Mouse (Mus musculus): ENCODE measurements around the gene Arf3. TPM values are rescaled to one million over a fixed set of nuclear protein-coding genes. Genes with fewer than 3 reads are reported as not detected.
A peak's percentile ranks its signal among the peaks of the same experiment; 100 is the strongest.

The Arf3 gene
- polyA plus RNA-seq, 1 experiment from 2014 or later, result 31.8 TPM

DNA sequence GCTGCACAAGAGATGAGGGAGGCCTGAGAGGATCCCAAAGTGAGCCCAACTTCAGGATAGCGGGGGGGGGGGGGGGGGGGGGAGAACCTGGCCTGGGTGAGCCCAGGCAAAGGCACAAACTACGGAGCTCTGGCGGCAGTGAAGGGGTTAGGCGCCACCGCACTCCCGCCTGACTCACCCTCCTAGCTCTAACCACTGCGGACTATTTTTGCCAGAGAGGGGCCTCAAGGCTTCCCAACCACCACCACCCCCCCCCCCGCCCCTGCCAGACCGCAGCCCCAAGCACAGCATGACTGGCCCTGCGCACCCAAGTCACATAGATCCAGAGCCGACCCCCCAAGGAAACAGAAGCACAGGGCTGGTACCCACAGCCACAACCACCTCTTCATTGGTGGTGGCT is 15.8 kb upstream of the Arf3 start:
- TF ChIP-seq CTCF (IDR thresholded peaks at IDR 0.05; ENCODE audit: low read depth), result no peak
- no peak overlapping the region for H3K4me3 ChIP-seq (ENCODE audit: low read depth, low read length)
- no peaks in the 10 kb centered on the region for H3K9me3 ChIP-seq (ENCODE audit: control insufficient read depth)
- no peak overlapping the region for H3K9ac ChIP-seq (ENCODE audit: low read depth, low read length)
- no peaks in the 10 kb centered on the region for H3K4me1 ChIP-seq (replicated peaks; ENCODE audit: control insufficient read depth, insufficient read depth, low read length)
- peaks cover 72% of the 10 kb centered on the region for H3K27me3 ChIP-seq (replicated peaks; ENCODE audit: control insufficient read depth, insufficient read depth, low read length)
- H3K4me2 ChIP-seq (replicated peaks; ENCODE audit: low read depth), result no peak overlapping the region
- H3K27ac ChIP-seq (ENCODE audit: low read depth, low read length), result no peak overlapping the region
- no peaks in the 10 kb centered on the region for H3K36me3 ChIP-seq (ENCODE audit: control insufficient read depth, insufficient read depth)
- ATAC-seq, result no peak
- WGBS, result 16% methylated on average over 10 of the region's 11 CpGs

DNA sequence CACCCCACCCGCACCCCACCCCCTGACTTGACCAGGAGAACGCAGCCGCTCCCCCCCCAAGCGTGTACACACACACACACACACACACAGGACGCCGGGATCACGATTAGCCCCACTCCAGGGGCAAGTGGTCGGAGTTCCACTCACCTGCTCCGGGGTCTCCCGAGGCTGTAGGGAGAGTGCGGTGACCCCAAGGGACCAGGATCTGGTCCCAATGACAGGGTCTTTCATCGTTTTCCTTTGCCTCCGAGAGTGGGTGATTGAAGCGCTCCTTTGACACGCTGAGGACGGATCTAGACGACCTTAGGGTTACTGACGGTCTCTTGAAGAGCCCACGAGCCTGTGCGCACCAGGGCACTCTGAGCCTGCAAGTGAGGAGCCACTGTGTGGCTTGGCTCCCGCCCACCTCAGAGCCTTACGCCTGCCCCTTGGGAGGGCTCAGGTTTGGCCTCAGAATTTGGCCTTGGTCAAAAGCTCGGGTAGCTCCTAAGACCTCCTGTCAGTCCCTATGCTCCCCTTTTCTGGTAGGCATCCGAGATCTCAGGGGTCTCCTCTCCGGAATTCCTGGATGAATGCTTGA is 15.3 kb upstream of the Arf3 start:
- no peak overlapping the region for H3K9ac ChIP-seq (ENCODE audit: low read depth, low read length)
- H3K36me3 ChIP-seq (ENCODE audit: control insufficient read depth, insufficient read depth), result no peaks in the 10 kb centered on the region
- no peak for ATAC-seq
- H3K4me2 ChIP-seq (replicated peaks; ENCODE audit: low read depth), result peak overlapping the region; percentile 57
- TF ChIP-seq CTCF (IDR thresholded peaks at IDR 0.05; ENCODE audit: low read depth), result no peak
- no peak overlapping the region for H3K27ac ChIP-seq (ENCODE audit: low read depth, low read length)
- peak overlapping the region; percentile 33 for H3K4me3 ChIP-seq (ENCODE audit: low read depth, low read length)
- H3K9me3 ChIP-seq (ENCODE audit: control insufficient read depth), result no peaks in the 10 kb centered on the region
- under 1% methylated on average over 25 of the region's 25 CpGs for WGBS
- H3K27me3 ChIP-seq (replicated peaks; ENCODE audit: control insufficient read depth, insufficient read depth, low read length), result peaks cover 72% of the 10 kb centered on the region
- no peaks in the 10 kb centered on the region for H3K4me1 ChIP-seq (replicated peaks; ENCODE audit: control insufficient read depth, insufficient read depth, low read length)

DNA sequence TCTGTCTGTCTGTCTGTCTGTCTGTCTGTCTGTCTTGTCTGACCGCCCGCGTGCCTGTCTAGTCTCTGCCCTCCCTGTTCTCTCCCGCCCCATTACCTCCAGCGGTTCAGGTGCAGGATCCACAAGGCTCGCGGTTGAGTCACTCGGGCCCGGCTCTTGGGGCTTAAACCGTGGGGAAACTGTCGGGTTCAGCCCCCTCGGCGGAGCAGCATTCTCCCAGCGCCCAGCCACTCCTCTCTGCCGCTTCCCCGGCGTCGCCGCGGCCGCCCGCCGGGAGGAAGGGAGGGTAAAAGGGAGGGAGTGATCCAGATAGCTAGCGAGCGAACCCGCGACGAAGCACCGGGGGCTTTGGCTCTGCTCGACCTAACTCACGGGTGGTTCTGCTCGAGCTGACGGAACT is 14.7 kb upstream of the Arf3 start, which contains the start of gene Wnt10b:
Gene Wnt10b (minus strand): TSS at position 389 of the 400 bp plus-strand sequence.
- WGBS, result under 1% methylated on average over 33 of the region's 33 CpGs
- no peak for TF ChIP-seq CTCF (IDR thresholded peaks at IDR 0.05; ENCODE audit: low read depth)
- H3K9ac ChIP-seq (ENCODE audit: low read depth, low read length), result no peak within 1 kb of the TSS
- peak within 1 kb of the TSS; percentile 57 for H3K4me2 ChIP-seq (replicated peaks; ENCODE audit: low read depth)
- H3K4me1 ChIP-seq (replicated peaks; ENCODE audit: control insufficient read depth, insufficient read depth, low read length), result no peaks in the 10 kb centered on the region
- H3K27me3 ChIP-seq (replicated peaks; ENCODE audit: control insufficient read depth, insufficient read depth, low read length), result peaks cover 72% of the 10 kb centered on the region
- H3K4me3 ChIP-seq (ENCODE audit: low read depth, low read length), result peak within 1 kb of the TSS; percentile 33
- ATAC-seq, result no peak
- no peaks in the 10 kb centered on the region for H3K36me3 ChIP-seq (ENCODE audit: control insufficient read depth, insufficient read depth)
- H3K27ac ChIP-seq (ENCODE audit: low read depth, low read length), result no peak within 1 kb of the TSS
- no peaks in the 10 kb centered on the region for H3K9me3 ChIP-seq (ENCODE audit: control insufficient read depth)

DNA sequence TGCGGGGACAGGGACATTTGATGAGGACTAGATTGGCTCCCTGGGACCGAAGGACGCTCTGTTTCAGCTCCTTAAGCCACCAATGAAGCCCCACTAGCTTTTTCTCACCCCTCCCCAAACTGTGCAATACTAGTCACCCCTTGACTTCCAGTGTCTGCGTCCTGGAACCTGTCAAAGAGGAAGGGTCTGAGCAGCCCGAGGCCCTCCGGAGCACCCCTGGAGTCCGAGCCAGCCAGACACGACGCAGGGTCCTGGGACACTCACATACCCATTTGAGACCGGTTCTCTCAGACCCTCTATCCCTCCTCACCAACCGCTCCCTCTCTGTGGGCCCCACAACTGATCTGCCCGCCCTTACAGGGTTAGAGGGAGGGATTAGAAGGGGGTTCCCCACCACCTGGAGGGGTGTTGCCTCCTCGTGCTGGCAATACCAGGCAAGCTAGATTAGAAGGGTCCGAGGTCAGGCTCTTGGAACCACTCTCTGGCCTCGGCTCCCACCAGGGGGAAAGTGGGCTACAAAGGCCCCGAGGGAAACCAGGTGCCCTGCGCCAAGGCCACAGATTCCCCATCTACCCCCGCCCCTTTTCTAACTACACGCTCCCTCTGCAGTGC is 14.1 kb upstream of the Arf3 start:
- Histone ChIP-seq H3K4me2 (replicated peaks; ENCODE audit: low read depth) (peak overlapping the region; percentile 57; the same call in 1 of the 2 replicates), H3K4me1 (replicated peaks; ENCODE audit: control insufficient read depth, insufficient read depth, low read length) (0 out of 2 replicates have a peak, but pooled peaks cover 6% of the 10 kb centered on the region), H3K27ac (ENCODE audit: low read depth, low read length) (no peak overlapping the region), H3K27me3 (replicated peaks; ENCODE audit: control insufficient read depth, insufficient read depth, low read length) (peaks cover 72% of the 10 kb centered on the region), H3K9ac (ENCODE audit: low read depth, low read length) (no peak overlapping the region), H3K36me3 (ENCODE audit: control insufficient read depth, insufficient read depth) (no peaks in the 10 kb centered on the region), H3K4me3 (ENCODE audit: low read depth, low read length) (peak overlapping the region; percentile 33), H3K9me3 (ENCODE audit: control insufficient read depth) (no peaks in the 10 kb centered on the region)
- 4% methylated on average over 19 of the region's 19 CpGs for WGBS
- TF ChIP-seq CTCF (IDR thresholded peaks at IDR 0.05; ENCODE audit: low read depth), result no peak
- 0 out of 2 replicates have a peak, but pooled peaks have one; percentile 10 for ATAC-seq

DNA sequence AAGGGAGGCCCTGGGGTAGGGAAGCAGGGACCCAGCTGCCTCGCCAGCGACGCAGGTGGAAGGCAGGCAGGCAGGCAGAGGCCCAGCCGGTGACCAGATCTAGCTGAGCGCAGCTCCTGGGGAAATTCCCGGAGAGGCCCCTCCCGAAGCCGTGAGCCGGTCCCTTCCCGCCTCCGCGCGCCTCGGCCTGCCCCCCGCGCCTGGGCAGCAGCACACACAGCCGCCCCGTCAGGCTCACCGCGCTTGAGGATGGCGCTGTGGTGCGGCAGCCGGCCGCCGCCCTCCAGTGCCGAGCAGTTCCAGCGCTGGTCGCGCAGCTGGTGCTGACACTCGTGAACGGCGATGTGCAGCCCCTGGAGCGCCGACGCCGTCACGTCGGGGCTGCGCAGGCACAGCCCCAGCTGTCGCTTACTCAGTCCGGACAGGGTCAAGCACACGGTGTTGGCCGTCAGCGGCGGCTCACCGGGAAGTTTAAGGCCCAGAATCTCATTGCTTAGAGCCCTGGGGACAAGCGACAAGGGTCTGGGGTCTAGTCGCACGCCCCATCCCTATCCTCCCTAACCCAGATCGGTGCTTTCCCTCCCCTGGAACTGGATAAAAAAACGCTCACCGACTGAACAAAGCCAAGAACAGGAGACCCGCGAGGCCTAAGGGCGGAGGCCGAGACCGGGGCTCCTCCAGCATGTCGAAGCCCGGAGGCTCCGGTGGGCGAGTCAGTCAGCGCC is 13.4 kb upstream of the Arf3 start:
- no peak overlapping the region for H3K27ac ChIP-seq (ENCODE audit: low read depth, low read length)
- WGBS, result 3% methylated on average over 62 of the region's 62 CpGs
- peak overlapping the region; percentile 33 for H3K4me3 ChIP-seq (ENCODE audit: low read depth, low read length)
- peaks cover 72% of the 10 kb centered on the region for H3K27me3 ChIP-seq (replicated peaks; ENCODE audit: control insufficient read depth, insufficient read depth, low read length)
- TF ChIP-seq CTCF (IDR thresholded peaks at IDR 0.05; ENCODE audit: low read depth), result peak; percentile 55
- H3K4me1 ChIP-seq (replicated peaks; ENCODE audit: control insufficient read depth, insufficient read depth, low read length), result 0 out of 2 replicates have a peak, but pooled peaks cover 7% of the 10 kb centered on the region
- peak; percentile 44; the same call in 1 of the 2 replicates for ATAC-seq
- H3K9ac ChIP-seq (ENCODE audit: low read depth, low read length), result no peak overlapping the region
- peak overlapping the region; percentile 51 for H3K4me2 ChIP-seq (replicated peaks; ENCODE audit: low read depth)
- H3K36me3 ChIP-seq (ENCODE audit: control insufficient read depth, insufficient read depth), result no peaks in the 10 kb centered on the region
- no peaks in the 10 kb centered on the region for H3K9me3 ChIP-seq (ENCODE audit: control insufficient read depth)

DNA sequence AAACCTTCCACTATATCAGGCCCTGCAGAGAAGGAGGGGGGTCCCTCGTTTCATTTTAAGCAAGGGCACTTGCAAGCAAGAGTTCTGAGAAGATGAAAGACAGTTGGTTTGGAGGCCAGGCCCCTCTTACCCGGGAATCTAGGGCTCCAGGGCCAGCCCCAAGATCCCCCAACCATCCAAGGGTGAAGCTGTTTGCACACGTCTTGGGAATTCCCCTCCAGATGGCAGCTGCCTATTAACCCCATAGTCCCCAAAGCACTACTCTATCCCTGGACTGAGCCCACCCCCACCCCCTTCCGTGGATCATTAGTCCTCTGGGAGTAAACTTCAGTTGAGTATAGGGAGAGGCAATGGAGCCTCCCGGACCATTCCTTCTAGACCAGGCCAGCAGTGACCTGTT is 12.5 kb upstream of the Arf3 start:
- Histone ChIP-seq H3K4me3 (ENCODE audit: low read depth, low read length) (no peak overlapping the region), H3K27ac (ENCODE audit: low read depth, low read length) (no peak overlapping the region), H3K9me3 (ENCODE audit: control insufficient read depth) (no peaks in the 10 kb centered on the region), H3K9ac (ENCODE audit: low read depth, low read length) (no peak overlapping the region), H3K4me2 (replicated peaks; ENCODE audit: low read depth) (no peak overlapping the region), H3K27me3 (replicated peaks; ENCODE audit: control insufficient read depth, insufficient read depth, low read length) (peaks cover 65% of the 10 kb centered on the region), H3K36me3 (ENCODE audit: control insufficient read depth, insufficient read depth) (no peaks in the 10 kb centered on the region), H3K4me1 (replicated peaks; ENCODE audit: control insufficient read depth, insufficient read depth, low read length) (0 out of 2 replicates have a peak, but pooled peaks cover 7% of the 10 kb centered on the region)
- no peak for TF ChIP-seq CTCF (IDR thresholded peaks at IDR 0.05; ENCODE audit: low read depth)
- 12% methylated on average over 5 of the region's 5 CpGs for WGBS
- no peak for ATAC-seq
